Mouse (Mus musculus) testis, postnatal 10 days (tissue): ENCODE data around the gene Trabd.

ENCODE experiments used
- DNase-seq: peaks from one replicate; pipeline ENCODE4 v3.0.0; 2021; ENCODE audit warnings: low spot score

Gene Trabd

GRCm38 (mm10) chr15:89074613-89075477, at the start of gene Trabd:
TSS of gene Trabd (plus strand) at chr15:89075124.
- DNase-seq = no peak

- no peak for DNase-seq
These were observed 30.5 kb upstream of the Trabd start for GRCm38 (mm10) chr15:89044381-89044780.

GRCm38 (mm10) chr15:89046356-89046755, 28.6 kb upstream of the Trabd start:
- no peak for DNase-seq

- no peak for DNase-seq
These were observed 20.3 kb upstream of the Trabd start for GRCm38 (mm10) chr15:89054666-89055065.

GRCm38 (mm10) chr15:89058736-89059135, 16.2 kb upstream of the Trabd start:
- DNase-seq = no peak

- DNase-seq = no peak
These were observed 15.6 kb upstream of the Trabd start, which contains the start of gene Panx2 for GRCm38 (mm10) chr15:89059161-89059931. TSS of gene Panx2 (plus strand) at chr15:89059734.

GRCm38 (mm10) chr15:89060032-89060681, 14.8 kb upstream of the Trabd start:
- no peak for DNase-seq

GRCm38 (mm10) chr15:89060811-89061460, 14.0 kb upstream of the Trabd start:
- no peak for DNase-seq

GRCm38 (mm10) chr15:89061761-89062517, 13.0 kb upstream of the Trabd start:
- peak; percentile 40 for DNase-seq

- DNase-seq = peak; percentile 35
These were observed 12.4 kb upstream of the Trabd start for GRCm38 (mm10) chr15:89062518-89062910.

- peak; percentile 29 for DNase-seq
These were observed 11.9 kb upstream of the Trabd start for GRCm38 (mm10) chr15:89063001-89063400.

- peak; percentile 28 for DNase-seq
These were observed 11.4 kb upstream of the Trabd start for GRCm38 (mm10) chr15:89063536-89063935.

GRCm38 (mm10) chr15:89064891-89065290, 10.0 kb upstream of the Trabd start:
- peak; percentile 37 for DNase-seq

GRCm38 (mm10) chr15:89067609-89068008, 7.3 kb upstream of the Trabd start:
- DNase-seq = no peak

- DNase-seq = no peak
These were observed 6.7 kb upstream of the Trabd start for GRCm38 (mm10) chr15:89068226-89068625.

- DNase-seq = no peak
These were observed 5.5 kb upstream of the Trabd start for GRCm38 (mm10) chr15:89069336-89069840.

- no peak for DNase-seq
These were observed 4.3 kb upstream of the Trabd start for GRCm38 (mm10) chr15:89070606-89071005.

- no peak for DNase-seq
These were observed 826 bp upstream of the Trabd start for GRCm38 (mm10) chr15:89073993-89074603.

- peak; percentile 91 for DNase-seq
These were observed 689 bp downstream of the Trabd start for GRCm38 (mm10) chr15:89075478-89076147.

GRCm38 (mm10) chr15:89076156-89076731, 1.3 kb downstream of the Trabd start:
- peak; percentile 75 for DNase-seq
